Mouse (Mus musculus) forebrain, embryonic 15.5 days (tissue): Measurements from ENCODE around the gene Foxn1. TPM values are rescaled to one million over a fixed set of nuclear protein-coding genes. Genes with fewer than 3 reads are reported as not detected.

Experiments used
- ATAC-seq: fragments of 200-750 bp; cut with Nextera tagmentation; replicated peaks from 2 replicates; pipeline ENCODE4 v1.8.0; 2017; ENCODE audit warnings: mild to moderate bottlenecking, moderate TSS enrichment, moderate library complexity
- H3K27ac ChIP-seq: fragments of 300-500 bp; sonication (generic); replicated peaks from 2 replicates; pipeline ENCODE4 v1.5.1; 2015; ENCODE audit warnings: mild to moderate bottlenecking, inconsistent platforms
- H3K27me3 ChIP-seq: fragments of 300-500 bp; sonication (generic); 2 replicates; pipeline ENCODE4 v1.6.1; 2015; ENCODE audit warnings: inconsistent platforms
- H3K36me3 ChIP-seq: fragments of 300-500 bp; sonication (generic); 2 replicates; pipeline ENCODE4 v1.6.1; 2015; ENCODE audit warnings: mild to moderate bottlenecking, inconsistent platforms
- H3K4me1 ChIP-seq: fragments of 300-500 bp; sonication (generic); 2 replicates; pipeline ENCODE4 v1.6.1; 2015; ENCODE audit warnings: inconsistent platforms
- H3K4me2 ChIP-seq: fragments of 300-500 bp; sonication (generic); replicated peaks from 2 replicates; pipeline ENCODE4 v1.6.1; 2015; ENCODE audit warnings: mild to moderate bottlenecking, inconsistent platforms
- H3K4me3 ChIP-seq: fragments of 300-500 bp; sonication (generic); 2 replicates; pipeline ENCODE4 v1.5.1; 2015; ENCODE audit warnings: mild to moderate bottlenecking, inconsistent platforms
- H3K9ac ChIP-seq: fragments of 300-500 bp; sonication (generic); replicated peaks from 2 replicates; pipeline ENCODE4 v1.6.1; 2015; ENCODE audit warnings: mild to moderate bottlenecking, inconsistent platforms
- H3K9me3 ChIP-seq: fragments of 300-500 bp; sonication (generic); 2 replicates; pipeline ENCODE4 v1.6.1; 2016; ENCODE audit warnings: inconsistent platforms
- WGBS: fragments of 180-500 bp; shearing (Covaris S2); methylation state at CpG from one replicate; pipeline ENCODE4 v1.1.7; 2015; ENCODE audit warnings: mixed read lengths; 5-methylcytosine and 5-hydroxymethylcytosine counted together
- polyA plus RNA-seq: library from polyadenylated mRNA; unstranded; fragments of >200 nt; fragmentation: Nextera tagmentation; extraction: Ambion mirVana; gene quantifications from 2 replicates; pipeline ENCODE4 v1.2.1, GENCODE M21; 2015

Gene Foxn1
- polyA plus RNA-seq, 1 experiment from 2014 or later: not detected

GRCm38 (mm10) chr11:78396950-78397349, 10.6 kb upstream of the Foxn1 start:
- no peaks in the 10 kb centered on the region; the same call in 1 of the 2 replicates for H3K27me3 ChIP-seq
- H3K4me3 ChIP-seq: peak overlapping the region; percentile 25
- ATAC-seq: no peak
- WGBS: 35% methylated on average over 11 of the region's 11 CpGs
- H3K27ac ChIP-seq: no peak overlapping the region
- H3K4me2 ChIP-seq: peak overlapping the region; percentile 42
- no peaks in the 10 kb centered on the region for H3K9me3 ChIP-seq
- H3K4me1 ChIP-seq: peaks cover 7% of the 10 kb centered on the region
- no peak overlapping the region for H3K9ac ChIP-seq
- no peaks in the 10 kb centered on the region for H3K36me3 ChIP-seq

GRCm38 (mm10) chr11:78392728-78393127, 6.4 kb upstream of the Foxn1 start:
- H3K4me2 ChIP-seq: no peak overlapping the region
- no peak overlapping the region for H3K9ac ChIP-seq
- WGBS: 85% methylated on average over 3 of the region's 3 CpGs
- H3K4me1 ChIP-seq: peaks cover 7% of the 10 kb centered on the region
- H3K36me3 ChIP-seq: no peaks in the 10 kb centered on the region
- H3K9me3 ChIP-seq: no peaks in the 10 kb centered on the region
- ATAC-seq: no peak
- H3K4me3 ChIP-seq: no peak overlapping the region
- no peak overlapping the region for H3K27ac ChIP-seq
- H3K27me3 ChIP-seq: no peaks in the 10 kb centered on the region; the same call in 1 of the 2 replicates

GRCm38 (mm10) chr11:78385776-78386175, 582 bp downstream of the Foxn1 start:
- H3K27me3 ChIP-seq: no peaks in the 10 kb centered on the region
- WGBS: 89% methylated on average over 10 of the region's 10 CpGs

GRCm38 (mm10) chr11:78382701-78383100, 3.7 kb downstream of the Foxn1 start:
- 30% methylated on average over 5 of the region's 5 CpGs for WGBS

More at GRCm38 (mm10) chr11:78385776-78386175, 582 bp downstream of the Foxn1 start:
- Histone ChIP-seq H3K4me2 (no peak overlapping the region), H3K4me1 (no peaks in the 10 kb centered on the region), H3K9ac (no peak overlapping the region), H3K9me3 (no peaks in the 10 kb centered on the region), H3K27ac (no peak overlapping the region), H3K4me3 (no peak overlapping the region), H3K36me3 (no peaks in the 10 kb centered on the region)
- no peak for ATAC-seq

GRCm38 (mm10) chr11:78382286-78382685, 4.1 kb downstream of the Foxn1 start:
- ATAC-seq: no peak
- Histone ChIP-seq H3K27ac (no peak overlapping the region), H3K4me2 (no peak overlapping the region), H3K27me3 (no peaks in the 10 kb centered on the region), H3K4me3 (no peak overlapping the region), H3K9me3 (no peaks in the 10 kb centered on the region), H3K9ac (no peak overlapping the region), H3K36me3 (no peaks in the 10 kb centered on the region), H3K4me1 (no peaks in the 10 kb centered on the region)
- 83% methylated on average over 7 of the region's 7 CpGs for WGBS

More at GRCm38 (mm10) chr11:78382701-78383100, 3.7 kb downstream of the Foxn1 start:
- ATAC-seq: no peak
- H3K4me2 ChIP-seq: no peak overlapping the region
- H3K27ac ChIP-seq: no peak overlapping the region
- no peaks in the 10 kb centered on the region for H3K4me1 ChIP-seq
- H3K27me3 ChIP-seq: no peaks in the 10 kb centered on the region
- no peak overlapping the region for H3K9ac ChIP-seq
- no peaks in the 10 kb centered on the region for H3K9me3 ChIP-seq
- H3K36me3 ChIP-seq: no peaks in the 10 kb centered on the region
- H3K4me3 ChIP-seq: no peak overlapping the region

- no peaks in the 10 kb centered on the region for H3K36me3 ChIP-seq
- no peaks in the 10 kb centered on the region for H3K4me1 ChIP-seq
- no peak overlapping the region for H3K9ac ChIP-seq
- no peak overlapping the region for H3K27ac ChIP-seq
- no peak for ATAC-seq
- 86% methylated on average over 3 of the region's 3 CpGs for WGBS
- H3K27me3 ChIP-seq: no peaks in the 10 kb centered on the region
- no peak overlapping the region for H3K4me3 ChIP-seq
- H3K9me3 ChIP-seq: no peaks in the 10 kb centered on the region
- H3K4me2 ChIP-seq: no peak overlapping the region
Measured at GRCm38 (mm10) chr11:78380996-78381395, 5.4 kb downstream of the Foxn1 start.

- H3K4me3 ChIP-seq: no peak overlapping the region
- H3K9me3 ChIP-seq: no peaks in the 10 kb centered on the region
- H3K27me3 ChIP-seq: no peaks in the 10 kb centered on the region
- H3K27ac ChIP-seq: no peak overlapping the region
- H3K4me2 ChIP-seq: no peak overlapping the region
- no peak for ATAC-seq
- no peak overlapping the region for H3K9ac ChIP-seq
- H3K36me3 ChIP-seq: no peaks in the 10 kb centered on the region
- 62% methylated on average over 4 of the region's 4 CpGs for WGBS
- H3K4me1 ChIP-seq: no peaks in the 10 kb centered on the region
Measured at GRCm38 (mm10) chr11:78380351-78380750, 6.0 kb downstream of the Foxn1 start.

- Histone ChIP-seq H3K9me3 (no peaks in the 10 kb centered on the region), H3K4me1 (no peaks in the 10 kb centered on the region), H3K9ac (no peak overlapping the region), H3K27ac (no peak overlapping the region), H3K4me3 (no peak overlapping the region), H3K27me3 (no peaks in the 10 kb centered on the region), H3K4me2 (no peak overlapping the region), H3K36me3 (no peaks in the 10 kb centered on the region)
- ATAC-seq: no peak
- 39% methylated on average over 11 of the region's 12 CpGs for WGBS
Measured at GRCm38 (mm10) chr11:78377549-78378159, 8.7 kb downstream of the Foxn1 start.

GRCm38 (mm10) chr11:78374147-78374546, 12.2 kb downstream of the Foxn1 start:
- no peak overlapping the region for H3K4me2 ChIP-seq
- H3K9ac ChIP-seq: no peak overlapping the region
- H3K27me3 ChIP-seq: no peaks in the 10 kb centered on the region
- no peaks in the 10 kb centered on the region for H3K4me1 ChIP-seq
- H3K27ac ChIP-seq: no peak overlapping the region
- H3K9me3 ChIP-seq: no peaks in the 10 kb centered on the region
- WGBS: 93% methylated on average over 8 of the region's 8 CpGs
- H3K36me3 ChIP-seq: no peaks in the 10 kb centered on the region
- H3K4me3 ChIP-seq: no peak overlapping the region
- ATAC-seq: no peak

- Histone ChIP-seq H3K4me2 (no peak overlapping the region), H3K4me1 (no peaks in the 10 kb centered on the region), H3K27ac (no peak overlapping the region), H3K36me3 (no peaks in the 10 kb centered on the region), H3K4me3 (no peak overlapping the region), H3K9ac (no peak overlapping the region), H3K27me3 (no peaks in the 10 kb centered on the region), H3K9me3 (no peaks in the 10 kb centered on the region)
- ATAC-seq: no peak
- 65% methylated on average over 7 of the region's 7 CpGs for WGBS
Measured at GRCm38 (mm10) chr11:78372610-78373009, 13.7 kb downstream of the Foxn1 start.

GRCm38 (mm10) chr11:78372166-78372565, 14.2 kb downstream of the Foxn1 start:
- WGBS: 82% methylated on average over 3 of the region's 3 CpGs
- H3K9ac ChIP-seq: no peak overlapping the region
- ATAC-seq: no peak

GRCm38 (mm10) chr11:78371711-78372110, 14.6 kb downstream of the Foxn1 start:
- no peaks in the 10 kb centered on the region for H3K27me3 ChIP-seq
- 93% methylated on average over 11 of the region's 11 CpGs for WGBS
- H3K9ac ChIP-seq: no peak overlapping the region
- H3K36me3 ChIP-seq: no peaks in the 10 kb centered on the region
- H3K4me2 ChIP-seq: no peak overlapping the region
- no peaks in the 10 kb centered on the region for H3K9me3 ChIP-seq
- no peaks in the 10 kb centered on the region for H3K4me1 ChIP-seq
- no peak overlapping the region for H3K4me3 ChIP-seq
- H3K27ac ChIP-seq: no peak overlapping the region
- ATAC-seq: no peak

More at GRCm38 (mm10) chr11:78372166-78372565, 14.2 kb downstream of the Foxn1 start:
- Histone ChIP-seq H3K27me3 (no peaks in the 10 kb centered on the region), H3K4me3 (no peak overlapping the region), H3K9me3 (no peaks in the 10 kb centered on the region), H3K36me3 (no peaks in the 10 kb centered on the region), H3K4me2 (no peak overlapping the region), H3K4me1 (no peaks in the 10 kb centered on the region), H3K27ac (no peak overlapping the region)

- H3K27me3 ChIP-seq: no peaks in the 10 kb centered on the region
- ATAC-seq: no peak
- H3K4me1 ChIP-seq: no peaks in the 10 kb centered on the region
- no peaks in the 10 kb centered on the region for H3K9me3 ChIP-seq
- H3K27ac ChIP-seq: no peak overlapping the region
- H3K4me3 ChIP-seq: no peak overlapping the region
- no peak overlapping the region for H3K9ac ChIP-seq
- 43% methylated on average over 1 of the region's 1 CpGs for WGBS
- H3K36me3 ChIP-seq: no peaks in the 10 kb centered on the region
- H3K4me2 ChIP-seq: no peak overlapping the region
Measured at GRCm38 (mm10) chr11:78370389-78370788, 16.0 kb downstream of the Foxn1 start.
